Mouse (Mus musculus) natural killer cell, adult 2 months (primary cell): ENCODE measurements around the gene Aldh1b1.

ENCODE experiments used
- DNase-seq, 2 experiments: peaks; one replicate each; pipeline ENCODE4 v3.0.0; 2022; ENCODE audit warnings: low spot score in 2 of 2

The Aldh1b1 gene

GRCm38 (mm10) chr4:45824761-45825556 lies 26.1 kb downstream of the Aldh1b1 start:
- DNase-seq = no peak

DNA sequence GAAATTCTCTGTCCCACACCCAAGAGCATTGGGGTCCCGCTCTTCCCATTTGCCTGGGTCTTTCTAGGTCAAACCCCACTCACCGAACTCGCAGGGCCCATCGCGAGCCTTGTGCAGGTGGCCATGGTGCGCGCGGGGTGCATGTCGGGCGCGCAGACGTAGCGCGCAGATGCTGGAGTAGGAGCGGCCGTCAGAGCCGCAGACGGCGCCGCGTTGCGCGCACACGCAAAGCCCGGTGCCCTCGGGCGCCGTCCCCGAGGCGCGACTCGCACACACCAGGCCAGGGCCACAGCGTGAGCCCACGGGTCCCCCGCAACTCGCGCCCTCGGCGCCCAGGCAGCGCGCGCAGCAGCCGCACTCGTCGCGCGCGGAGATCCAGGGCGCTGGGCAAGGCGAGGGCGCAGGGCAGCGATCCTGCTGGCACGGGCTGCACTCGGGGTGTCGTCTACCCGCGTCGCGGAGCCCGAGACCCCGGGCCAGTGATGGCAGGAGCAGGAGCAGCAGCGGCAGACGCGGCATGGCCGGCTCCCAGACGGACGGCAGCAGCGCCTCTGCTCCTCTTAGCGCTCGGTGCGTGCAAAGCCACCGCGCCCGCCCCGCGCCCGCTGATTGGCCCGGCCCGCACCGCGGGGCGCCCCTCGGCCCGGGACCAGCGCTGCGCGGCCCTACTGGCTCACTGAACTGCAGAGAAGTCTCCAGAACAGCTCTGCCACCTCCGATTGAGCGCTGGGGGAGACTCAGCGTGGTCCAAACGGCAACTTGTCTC lies 27.6 kb downstream of the Aldh1b1 start, which contains the start of gene Igfbpl1:
Gene Igfbpl1, minus strand, starts transcription at position 649 of the 766 bp plus-strand sequence.
- no peak for DNase-seq

DNA sequence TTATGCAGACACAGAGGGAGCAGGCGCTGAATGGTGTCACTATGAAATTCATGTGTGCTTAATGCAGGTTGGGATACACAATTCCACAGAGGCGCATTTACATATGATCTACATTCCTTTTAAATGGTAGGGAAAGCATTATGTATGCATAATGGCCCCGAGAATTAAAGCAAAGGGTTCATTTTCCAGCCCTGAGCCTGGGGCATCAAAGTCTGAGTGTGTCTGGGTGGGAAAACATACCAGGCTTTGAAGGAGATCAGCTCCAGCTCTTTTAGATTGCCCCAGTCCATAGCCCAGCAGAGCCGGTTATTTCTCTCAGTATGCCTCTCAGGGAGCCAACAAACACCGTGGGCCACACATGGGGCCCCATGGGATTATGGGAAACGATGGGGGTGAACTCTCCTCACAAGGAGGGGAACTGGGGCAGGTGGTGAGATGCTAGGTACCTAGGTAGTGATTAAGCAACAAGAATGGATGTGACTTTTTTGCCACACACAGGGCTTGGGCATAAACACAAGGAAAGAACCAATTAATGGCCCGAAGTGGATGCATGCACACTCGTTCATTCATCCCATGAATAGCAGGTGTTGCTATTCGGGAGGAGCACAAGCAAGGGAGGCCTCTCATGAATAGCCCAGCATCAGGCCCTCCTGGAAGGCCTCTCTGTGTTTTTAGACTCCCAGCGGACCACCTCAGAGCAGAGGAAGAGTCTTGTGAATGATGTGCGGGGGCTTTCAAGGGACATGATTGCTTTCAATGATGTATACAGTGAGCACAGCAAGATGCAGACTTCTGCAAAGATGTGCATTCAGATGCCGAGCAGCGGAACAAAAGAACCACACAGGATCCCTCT lies 31.3 kb downstream of the Aldh1b1 start:
- DNase-seq = no peak

DNA sequence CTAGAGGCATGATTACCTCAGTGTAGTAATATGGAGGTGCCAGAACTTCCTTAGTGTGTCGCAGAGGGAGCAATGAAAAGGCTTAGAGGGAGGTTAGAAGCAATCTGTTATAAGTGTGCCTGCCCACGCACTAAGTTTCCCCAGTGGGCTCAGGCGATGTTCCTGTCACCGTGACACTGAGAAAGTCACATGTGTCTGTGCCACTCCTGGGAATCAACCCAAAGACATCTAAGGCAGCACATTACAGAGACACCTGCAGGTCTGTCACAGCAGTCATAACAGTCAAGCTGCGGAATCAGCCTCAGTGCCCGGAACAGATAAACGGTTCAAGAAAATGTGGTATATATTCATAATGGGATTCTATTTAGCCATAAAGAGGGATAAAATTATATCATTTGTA lies 33.2 kb downstream of the Aldh1b1 start:
- no peak for DNase-seq

DNA sequence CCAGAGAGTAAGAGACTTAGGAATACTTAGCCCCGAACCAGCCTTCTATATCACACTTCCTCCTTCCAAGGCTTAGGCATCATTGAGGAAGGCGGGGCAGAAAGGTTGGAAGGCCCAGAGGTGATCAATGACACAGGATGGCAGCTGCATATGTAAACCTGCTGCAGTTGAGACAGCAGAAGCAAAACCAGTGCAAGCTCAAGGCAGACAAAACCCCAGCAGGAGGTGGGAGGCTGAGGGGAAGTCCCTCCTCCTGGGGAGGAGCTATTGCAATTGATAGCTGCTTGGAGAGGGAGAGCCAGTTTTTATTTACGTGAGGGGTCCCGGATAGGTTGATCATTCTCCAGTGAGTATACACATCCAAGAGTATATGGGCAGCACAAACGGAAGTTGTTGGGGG lies 34.6 kb downstream of the Aldh1b1 start:
- no peak for DNase-seq

GRCm38 (mm10) chr4:45844355-45844754 lies 45.5 kb downstream of the Aldh1b1 start:
- peak in 1 of 2 experiments; percentile 19 for DNase-seq

GRCm38 (mm10) chr4:45846263-45846662 lies 47.4 kb downstream of the Aldh1b1 start:
- DNase-seq = no peak

GRCm38 (mm10) chr4:45848109-45848824 lies 49.4 kb downstream of the Aldh1b1 start, which contains the start of gene Stra6l:
Stra6l (plus strand) TSS chr4:45848664.
- DNase-seq = no peak

DNA sequence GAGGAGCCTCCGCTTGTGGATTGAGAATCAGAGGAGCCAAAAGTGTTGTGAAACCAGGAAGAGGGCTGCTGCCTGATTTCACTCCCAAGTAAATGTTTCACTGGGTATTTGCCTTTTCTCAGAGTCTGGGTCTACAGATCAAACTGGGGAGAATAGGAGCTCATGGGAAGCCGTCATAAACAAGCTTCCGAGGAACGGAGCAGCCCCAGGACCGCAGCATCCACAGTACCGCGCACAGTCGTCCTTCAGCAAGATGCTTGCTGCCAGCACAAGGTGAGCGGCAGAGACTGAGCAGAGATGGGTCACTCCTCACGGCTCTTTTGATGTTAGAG lies 50.0 kb downstream of the Aldh1b1 start:
- DNase-seq = no peak

DNA sequence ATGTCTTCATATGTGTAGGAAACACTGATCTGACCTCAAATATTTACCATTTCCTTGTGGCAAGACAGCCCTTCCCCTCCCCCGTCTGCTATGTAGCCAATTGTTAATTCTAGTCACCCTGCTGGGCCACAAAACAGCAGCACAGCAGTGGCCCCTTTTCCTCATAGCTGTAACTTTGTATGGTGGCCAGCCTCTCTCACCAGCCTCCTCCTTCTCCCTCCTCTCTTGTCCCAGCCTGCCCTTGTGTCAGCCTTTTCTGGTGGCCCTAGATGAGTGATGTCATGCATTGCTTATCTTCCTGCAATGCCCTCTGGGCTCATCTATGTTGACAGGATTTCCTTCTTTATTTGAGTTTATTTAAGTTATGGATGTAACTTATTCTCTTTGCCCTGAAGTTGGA lies 50.6 kb downstream of the Aldh1b1 start:
- no peak for DNase-seq

- no peak for DNase-seq
Measured at GRCm38 (mm10) chr4:45851640-45852051, 52.8 kb downstream of the Aldh1b1 start.

GRCm38 (mm10) chr4:45853496-45854246 lies 54.8 kb downstream of the Aldh1b1 start:
- no peak for DNase-seq
